Mouse (Mus musculus): ENCODE measurements around the gene Esrp2. TPM values are rescaled to one million over a fixed set of nuclear protein-coding genes. Genes with fewer than 3 reads are reported as not detected.

Gene Esrp2
- polyA plus RNA-seq, 1 experiment = 0.02 TPM

DNA sequence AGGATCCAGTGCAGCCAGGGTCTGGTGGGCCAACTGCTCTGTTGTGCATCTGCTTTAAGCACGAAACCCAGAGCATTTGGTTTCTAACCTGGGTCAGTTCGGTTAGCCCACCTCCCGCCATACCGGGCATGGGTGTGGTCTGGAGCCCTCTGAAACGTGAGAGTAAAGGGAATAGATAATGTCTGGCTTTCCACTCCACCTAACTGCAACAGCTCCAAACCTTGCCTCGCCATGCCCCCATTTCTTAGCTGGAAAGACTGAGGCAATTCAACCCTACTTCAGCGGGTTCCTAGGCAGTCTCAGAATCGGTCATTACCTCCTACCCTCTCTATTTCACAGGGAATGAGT is 13.9 kb upstream of the Esrp2 start:
- peaks cover 2% of the 10 kb centered on the region; the same call in 1 of the 2 replicates for H3K36me3 ChIP-seq (ENCODE audit: control insufficient read depth)
- peaks cover 43% of the 10 kb centered on the region for H3K4me1 ChIP-seq (ENCODE audit: control insufficient read depth)
- TF ChIP-seq GATA1 (IDR thresholded peaks at IDR 0.05; ENCODE audit: low read length) = 0 out of 2 replicates have a peak, but pooled peaks have one; percentile 11
- TF ChIP-seq TAL1 (IDR thresholded peaks at IDR 0.05; ENCODE audit: low read length) = no peak
- H3K9me3 ChIP-seq (ENCODE audit: control insufficient read depth, low read length) = no peaks in the 10 kb centered on the region
- H3K4me3 ChIP-seq (replicated peaks) = peak overlapping the region; percentile 75
- H3K27me3 ChIP-seq (ENCODE audit: control insufficient read depth) = no peaks in the 10 kb centered on the region

GRCm38 (mm10) chr8:106149801-106150652 is 13.3 kb upstream of the Esrp2 start, which contains the start of gene Pla2g15:
TSS of gene Pla2g15 (plus strand) at chr8:106150399.
- Histone ChIP-seq H3K27me3 (ENCODE audit: control insufficient read depth) (no peaks in the 10 kb centered on the region; the same call in 1 of the 2 replicates), H3K4me3 (replicated peaks) (peak within 1 kb of the TSS; percentile 75), H3K36me3 (ENCODE audit: control insufficient read depth) (peaks cover 2% of the 10 kb centered on the region; the same call in 1 of the 2 replicates), H3K4me1 (ENCODE audit: control insufficient read depth) (peaks cover 43% of the 10 kb centered on the region), H3K9me3 (ENCODE audit: control insufficient read depth, low read length) (no peaks in the 10 kb centered on the region)
- TF ChIP-seq GATA1 (IDR thresholded peaks at IDR 0.05; ENCODE audit: low read length) (no peak; the same call in 1 of the 2 replicates), TAL1 (IDR thresholded peaks at IDR 0.05; ENCODE audit: low read length) (no peak)

DNA sequence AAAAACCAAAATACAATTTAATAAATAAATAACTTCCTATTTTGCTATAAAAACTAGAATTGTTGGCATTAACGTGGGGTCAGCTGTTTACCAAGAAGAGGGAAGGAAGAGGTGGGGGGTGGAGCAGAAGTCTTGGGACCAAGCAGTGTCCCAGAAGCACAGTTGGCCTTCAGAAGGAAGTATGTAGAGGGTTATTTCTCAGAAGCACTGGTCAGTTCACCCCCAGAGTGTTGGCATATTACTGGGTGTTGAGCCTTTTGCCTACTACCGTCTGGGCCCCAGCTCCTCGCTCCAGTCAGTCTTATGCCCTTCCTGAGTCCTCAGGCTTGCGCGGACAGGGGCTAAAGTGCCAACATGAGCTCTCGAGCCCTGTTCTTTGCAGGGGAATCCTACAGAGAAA is 12.3 kb upstream of the Esrp2 start:
- no peak for TF ChIP-seq GATA1 (IDR thresholded peaks at IDR 0.05; ENCODE audit: low read length)
- no peak for TF ChIP-seq TAL1 (IDR thresholded peaks at IDR 0.05; ENCODE audit: low read length)
- Histone ChIP-seq H3K36me3 (ENCODE audit: control insufficient read depth) (no peaks in the 10 kb centered on the region), H3K4me1 (ENCODE audit: control insufficient read depth) (peaks cover 43% of the 10 kb centered on the region), H3K27me3 (ENCODE audit: control insufficient read depth) (no peaks in the 10 kb centered on the region; the same call in 1 of the 2 replicates), H3K9me3 (ENCODE audit: control insufficient read depth, low read length) (no peaks in the 10 kb centered on the region), H3K4me3 (replicated peaks) (no peak overlapping the region)

DNA sequence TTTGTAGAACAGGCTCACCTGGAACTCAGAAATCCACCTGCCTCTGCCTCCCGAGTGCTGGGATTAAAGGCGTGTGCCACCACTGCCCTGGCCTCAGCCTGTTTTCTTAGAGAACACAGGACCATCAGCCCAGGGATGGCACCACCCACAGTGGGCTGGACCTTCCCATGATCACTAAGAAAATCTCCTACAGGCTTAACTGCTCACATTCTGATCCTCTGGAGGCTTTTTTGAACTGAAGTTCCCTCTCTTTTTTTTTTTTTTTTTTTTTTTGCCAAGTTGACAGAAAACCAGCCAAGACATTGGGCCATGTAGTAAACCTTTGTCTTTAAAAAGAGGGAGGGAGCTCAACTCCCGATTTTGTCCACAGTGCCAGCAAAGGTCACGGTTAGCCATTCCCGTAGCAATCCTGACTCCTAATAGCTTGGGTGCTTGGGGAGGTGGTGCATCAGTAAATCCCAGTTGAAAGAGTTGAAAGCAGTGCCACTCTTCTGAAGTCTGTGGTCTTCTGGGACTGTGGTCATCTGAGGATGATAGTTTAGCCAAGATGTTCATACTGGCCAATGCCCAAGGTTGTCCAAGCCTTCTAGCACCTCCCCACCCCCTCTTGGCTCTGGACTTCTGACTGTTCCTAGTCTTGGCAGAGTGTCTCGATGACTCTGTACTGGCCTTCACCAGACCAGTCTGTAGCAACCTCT is 11.2 kb upstream of the Esrp2 start:
- TF ChIP-seq TAL1 (IDR thresholded peaks at IDR 0.05; ENCODE audit: low read length) = no peak
- no peak for TF ChIP-seq GATA1 (IDR thresholded peaks at IDR 0.05; ENCODE audit: low read length)
- H3K4me1 ChIP-seq (ENCODE audit: control insufficient read depth) = peaks cover 35% of the 10 kb centered on the region
- H3K36me3 ChIP-seq (ENCODE audit: control insufficient read depth) = no peaks in the 10 kb centered on the region
- H3K4me3 ChIP-seq (replicated peaks) = no peak overlapping the region
- no peaks in the 10 kb centered on the region; the same call in 1 of the 2 replicates for H3K27me3 ChIP-seq (ENCODE audit: control insufficient read depth)
- no peaks in the 10 kb centered on the region for H3K9me3 ChIP-seq (ENCODE audit: control insufficient read depth, low read length)

DNA sequence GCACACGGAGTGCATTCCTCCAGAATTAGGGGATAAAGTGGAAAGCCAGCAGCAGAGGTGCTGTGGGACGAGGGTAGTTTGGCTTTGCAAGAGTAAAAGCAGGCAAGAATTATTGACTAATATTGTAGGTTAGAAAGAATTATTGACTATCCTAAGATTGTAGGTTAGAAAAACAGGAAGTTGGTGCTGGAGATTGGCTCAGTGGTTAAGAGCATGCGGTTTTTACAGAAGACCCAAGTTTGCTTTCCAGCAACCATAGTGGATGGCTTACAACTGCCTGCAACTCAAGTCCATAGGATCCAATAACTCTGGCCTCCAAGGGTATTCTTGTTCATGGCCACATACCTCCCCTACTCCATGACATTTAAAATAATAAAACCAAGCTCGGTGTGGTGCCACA is 9.2 kb upstream of the Esrp2 start:
- Histone ChIP-seq H3K4me1 (ENCODE audit: control insufficient read depth) (peaks cover 22% of the 10 kb centered on the region), H3K36me3 (ENCODE audit: control insufficient read depth) (no peaks in the 10 kb centered on the region), H3K9me3 (ENCODE audit: control insufficient read depth, low read length) (no peaks in the 10 kb centered on the region), H3K4me3 (replicated peaks) (no peak overlapping the region), H3K27me3 (ENCODE audit: control insufficient read depth) (no peaks in the 10 kb centered on the region; the same call in 1 of the 2 replicates)
- TF ChIP-seq GATA1 (IDR thresholded peaks at IDR 0.05; ENCODE audit: low read length) (no peak), TAL1 (IDR thresholded peaks at IDR 0.05; ENCODE audit: low read length) (no peak)

DNA sequence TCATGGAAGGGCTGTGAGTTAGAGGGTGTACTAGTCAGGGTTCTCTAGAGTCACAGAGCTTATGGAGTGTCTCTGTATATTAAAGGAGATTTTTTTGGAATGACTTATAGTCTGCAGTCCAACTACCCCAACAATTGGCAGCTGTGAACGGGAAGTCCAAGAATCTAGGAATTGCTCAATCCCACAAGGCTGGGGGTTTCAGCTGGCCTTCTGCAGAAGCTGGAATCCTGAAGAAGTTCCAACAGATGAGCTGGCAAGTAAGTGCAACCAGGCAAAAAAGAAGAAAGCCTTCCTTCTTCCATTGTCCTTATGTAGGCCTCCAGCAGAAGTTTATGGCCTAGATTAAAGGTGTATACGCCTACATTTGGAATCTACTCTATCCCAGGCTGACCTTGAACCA is 8.6 kb upstream of the Esrp2 start:
- no peaks in the 10 kb centered on the region for H3K36me3 ChIP-seq (ENCODE audit: control insufficient read depth)
- no peaks in the 10 kb centered on the region for H3K9me3 ChIP-seq (ENCODE audit: control insufficient read depth, low read length)
- peaks cover 18% of the 10 kb centered on the region for H3K4me1 ChIP-seq (ENCODE audit: control insufficient read depth)
- TF ChIP-seq TAL1 (IDR thresholded peaks at IDR 0.05; ENCODE audit: low read length) = no peak
- H3K4me3 ChIP-seq (replicated peaks) = no peak overlapping the region
- peaks cover 3% of the 10 kb centered on the region for H3K27me3 ChIP-seq (ENCODE audit: control insufficient read depth)

- Histone ChIP-seq H3K4me3 (replicated peaks) (no peak overlapping the region), H3K9me3 (ENCODE audit: control insufficient read depth, low read length) (peaks cover 19% of the 10 kb centered on the region; the same call in 1 of the 2 replicates), H3K27me3 (ENCODE audit: control insufficient read depth) (peaks cover 49% of the 10 kb centered on the region), H3K36me3 (ENCODE audit: control insufficient read depth) (no peaks in the 10 kb centered on the region), H3K4me1 (ENCODE audit: control insufficient read depth) (peaks cover 28% of the 10 kb centered on the region)
- TF ChIP-seq TAL1 (IDR thresholded peaks at IDR 0.05; ENCODE audit: low read length) (no peak), GATA1 (IDR thresholded peaks at IDR 0.05; ENCODE audit: low read length) (no peak)
Measured at GRCm38 (mm10) chr8:106140769-106141168, 4.0 kb upstream of the Esrp2 start.

GRCm38 (mm10) chr8:106140191-106140590 is 3.4 kb upstream of the Esrp2 start:
- no peak for TF ChIP-seq GATA1 (IDR thresholded peaks at IDR 0.05; ENCODE audit: low read length)
- no peak for TF ChIP-seq TAL1 (IDR thresholded peaks at IDR 0.05; ENCODE audit: low read length)
- Histone ChIP-seq H3K9me3 (ENCODE audit: control insufficient read depth, low read length) (peaks cover 20% of the 10 kb centered on the region; the same call in 1 of the 2 replicates), H3K4me3 (replicated peaks) (no peak overlapping the region), H3K27me3 (ENCODE audit: control insufficient read depth) (peaks cover 55% of the 10 kb centered on the region), H3K36me3 (ENCODE audit: control insufficient read depth) (no peaks in the 10 kb centered on the region), H3K4me1 (ENCODE audit: control insufficient read depth) (peaks cover 30% of the 10 kb centered on the region)

GRCm38 (mm10) chr8:106138616-106139015 is 1.8 kb upstream of the Esrp2 start:
- Histone ChIP-seq H3K27me3 (ENCODE audit: control insufficient read depth) (peaks cover 70% of the 10 kb centered on the region), H3K36me3 (ENCODE audit: control insufficient read depth) (peaks cover under 1% of the 10 kb centered on the region; the same call in 1 of the 2 replicates), H3K9me3 (ENCODE audit: control insufficient read depth, low read length) (peaks cover 20% of the 10 kb centered on the region; the same call in 1 of the 2 replicates), H3K4me1 (ENCODE audit: control insufficient read depth) (peaks cover 30% of the 10 kb centered on the region), H3K4me3 (replicated peaks) (peak overlapping the region; percentile 56)
- no peak for TF ChIP-seq GATA1 (IDR thresholded peaks at IDR 0.05; ENCODE audit: low read length)
- TF ChIP-seq TAL1 (IDR thresholded peaks at IDR 0.05; ENCODE audit: low read length) = no peak
